Mouse (Mus musculus) erythroblast, adult 5-6 weeks (primary cell): Measurements from ENCODE around the gene Asnsd1. TPM values are rescaled to one million over a fixed set of nuclear protein-coding genes. Genes with fewer than 3 reads are reported as not detected.
"Not testable (repeated sequence)": the region's sequence is repeated elsewhere in the genome, so short reads cannot be mapped to it uniquely, and the experiment has no call there.

Experiments
- ATAC-seq: replicated peaks from 2 replicates; pipeline ENCODE4 v1.8.0; 2016; ENCODE audit warnings: moderate number of reproducible peaks, mild to moderate bottlenecking, moderate TSS enrichment, inconsistent platforms; ENCODE audit not compliant: poor library complexity, low FRiP score, severe bottlenecking
- total RNA-seq, 2 experiments: library from RNA; stranded (forward) in 1 of 2; stranded (reverse) in 1 of 2; fragments of 150-400 nt in 1 of 2; fragments of 200-764, 138-1000 nt in 1 of 2; gene quantifications; 2 replicates each; pipeline versions ENCODE4 v1.2.3 to v1.2.4; 2015 to 2017; ENCODE audit warnings: low replicate concordance in 2 of 2

Gene Asnsd1
- 33.6 and 58.6 TPM in 2 replicates for total RNA-seq (2015; ENCODE audit: low replicate concordance)
- 28.5 and 30.8 TPM in 2 replicates for total RNA-seq (2017; ENCODE audit: low replicate concordance)

GRCm38 (mm10) chr1:53352327-53353261 lies at the start of gene Asnsd1, which contains the start of the genes Asdurf and Gm28551:
Asnsd1 (minus strand) TSS chr1:53352752.
Asdurf (minus strand) TSS chr1:53352619.
Gm28551 (minus strand) TSS chr1:53352667.
- ATAC-seq: peak; percentile 100

DNA sequence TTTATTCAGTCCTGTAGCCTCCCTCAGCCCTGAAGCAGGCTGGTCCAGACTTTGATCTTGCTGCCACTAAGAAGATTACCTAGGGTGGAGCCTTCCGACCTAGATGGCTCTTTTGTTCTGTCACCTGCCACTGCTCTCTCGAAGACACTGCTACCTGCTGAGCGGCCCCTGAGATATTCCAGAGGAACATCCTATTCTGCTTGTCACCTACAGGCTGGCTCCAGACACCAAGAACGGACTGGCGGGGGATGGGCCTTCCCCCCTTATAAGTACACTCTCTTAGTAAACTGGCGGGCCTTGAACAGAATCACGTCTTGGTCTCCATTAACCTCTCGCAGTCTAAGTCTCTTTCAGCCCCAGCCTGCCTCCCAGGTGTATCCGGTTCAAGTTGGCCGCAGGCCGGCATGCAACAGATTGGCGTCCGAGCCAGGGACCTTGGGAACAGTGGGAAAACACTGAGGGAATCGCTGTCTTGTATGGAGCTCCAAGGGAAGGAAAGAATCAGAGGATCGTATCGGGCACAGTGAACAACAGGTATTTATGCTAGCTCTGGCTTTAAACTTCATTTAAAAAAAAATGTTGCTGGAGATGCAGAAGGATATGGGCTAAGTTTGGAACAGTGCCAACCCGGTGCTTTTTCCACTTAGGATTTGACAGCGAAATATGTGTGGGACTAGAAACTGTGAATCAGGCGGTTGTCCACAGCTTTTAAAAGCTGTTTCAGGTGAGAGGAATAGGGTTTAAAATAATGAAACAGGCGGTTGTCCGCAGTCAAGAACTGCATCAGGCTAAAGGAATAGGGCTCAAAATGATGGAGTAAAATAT lies 41.6 kb upstream of the Asnsd1 start:
- ATAC-seq: not testable (repeated sequence)

DNA sequence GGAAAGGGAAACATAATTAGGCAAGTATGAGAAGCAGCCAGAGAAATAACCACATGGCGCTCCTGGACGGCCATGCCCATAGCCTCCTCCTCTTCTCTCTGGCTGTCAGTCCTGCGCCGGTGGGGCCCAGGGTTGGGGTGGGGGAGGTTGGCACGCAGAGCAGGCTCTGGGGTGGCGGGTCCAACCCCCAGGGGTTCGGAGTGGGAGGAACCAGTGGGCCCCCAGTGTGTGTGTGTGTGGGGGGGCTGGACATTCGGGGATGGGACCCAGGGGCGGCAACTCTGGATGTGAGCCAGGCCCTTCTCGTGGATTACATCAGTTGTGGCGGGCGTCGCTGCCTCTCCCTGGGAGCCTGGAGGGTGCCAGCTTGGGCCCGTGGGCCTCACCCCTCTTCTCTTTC lies 36.2 kb upstream of the Asnsd1 start:
- no peak for ATAC-seq

DNA sequence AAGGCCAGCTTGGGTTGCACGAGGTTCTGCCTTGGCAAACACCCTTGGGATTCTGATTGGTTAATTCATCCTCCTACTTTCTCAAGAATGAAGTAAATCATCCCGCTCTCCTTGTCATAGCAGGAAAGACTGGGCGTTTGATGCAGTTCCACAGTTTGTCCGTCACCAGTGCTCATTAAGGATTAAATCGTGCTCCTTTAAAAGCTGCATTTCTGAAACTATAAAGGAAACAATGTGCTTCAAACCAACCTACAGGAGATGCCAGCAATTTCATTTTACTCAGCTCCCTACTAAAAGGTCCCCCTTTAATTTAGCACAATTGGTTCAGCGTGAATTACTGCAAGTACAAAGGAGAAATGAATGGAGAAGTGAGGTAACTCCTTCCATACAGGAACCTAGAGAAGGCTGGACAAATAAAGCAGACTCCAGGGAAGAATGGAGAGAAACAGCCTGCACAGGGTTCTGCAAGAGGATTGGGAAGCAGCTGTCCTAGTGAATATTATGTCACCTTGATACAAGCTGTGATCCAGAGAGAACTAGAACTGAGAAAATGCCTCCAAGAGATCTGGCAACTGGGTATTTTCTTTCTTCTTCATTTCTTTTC lies 31.6 kb upstream of the Asnsd1 start:
- ATAC-seq: no peak

GRCm38 (mm10) chr1:53377731-53378130 lies 25.2 kb upstream of the Asnsd1 start:
- no peak for ATAC-seq

- ATAC-seq: not testable (repeated sequence)
These were observed 23.4 kb upstream of the Asnsd1 start for GRCm38 (mm10) chr1:53375965-53376364.

- ATAC-seq: no peak
These were observed 6.4 kb upstream of the Asnsd1 start for GRCm38 (mm10) chr1:53358988-53359387.

DNA sequence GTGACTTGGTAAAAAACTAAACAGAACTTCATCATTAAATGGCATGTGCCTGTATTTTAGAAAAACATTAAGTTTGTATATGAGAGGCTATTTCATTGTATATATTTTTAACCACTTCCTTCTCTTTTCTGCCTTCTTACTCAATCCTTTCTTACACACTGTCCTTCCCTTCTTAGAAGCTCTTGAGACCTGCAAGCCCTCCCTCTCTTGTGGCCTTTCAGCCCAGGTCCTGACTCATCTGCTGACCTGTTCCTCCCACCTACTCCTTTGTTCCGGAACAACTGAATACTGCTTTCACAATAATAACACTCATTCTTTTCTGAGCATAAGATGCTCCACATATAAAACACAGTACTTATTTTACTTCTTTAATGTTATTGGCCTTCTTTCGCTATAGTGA lies 11.5 kb downstream of the Asnsd1 start:
- ATAC-seq: no peak

GRCm38 (mm10) chr1:53337403-53337802 lies 15.1 kb downstream of the Asnsd1 start:
- not testable (repeated sequence) for ATAC-seq

GRCm38 (mm10) chr1:53335465-53335864 lies 17.1 kb downstream of the Asnsd1 start:
- no peak for ATAC-seq

- ATAC-seq: not testable (repeated sequence)
These were observed 19.0 kb downstream of the Asnsd1 start for GRCm38 (mm10) chr1:53333527-53333926.

DNA sequence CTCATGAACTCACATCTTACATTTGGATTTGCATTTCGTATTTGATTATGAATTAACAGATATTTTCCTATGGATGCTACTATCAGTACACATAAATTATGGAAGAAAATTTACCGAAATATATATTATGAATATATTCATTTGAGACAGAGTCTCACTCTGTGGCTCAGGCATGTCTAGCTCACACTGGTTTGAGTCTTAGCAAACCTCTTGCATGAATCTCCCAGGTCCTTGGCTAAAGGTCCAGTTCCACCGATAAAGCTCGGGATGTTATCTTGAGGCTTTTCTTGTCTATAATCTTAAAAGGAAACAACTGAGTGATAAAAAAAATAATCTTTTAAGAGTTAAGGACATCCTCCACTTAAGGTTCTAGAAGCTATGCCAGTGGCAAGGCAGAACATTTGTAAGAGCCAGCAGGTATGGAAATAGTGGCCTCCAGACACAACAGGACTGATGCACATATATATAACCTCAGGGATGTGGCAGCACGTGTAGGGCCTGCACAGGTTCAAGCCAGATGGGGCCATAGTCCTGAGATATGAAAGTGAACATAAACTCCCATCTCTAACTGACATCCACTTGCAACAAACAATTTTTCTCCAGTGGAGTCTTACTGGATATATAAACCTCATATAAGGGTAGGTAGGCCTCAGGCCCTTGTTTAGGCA lies 27.6 kb downstream of the Asnsd1 start:
- ATAC-seq: no peak

- no peak for ATAC-seq
These were observed 28.3 kb downstream of the Asnsd1 start for GRCm38 (mm10) chr1:53324277-53324676.

GRCm38 (mm10) chr1:53323254-53323653 lies 29.3 kb downstream of the Asnsd1 start:
- ATAC-seq: no peak

DNA sequence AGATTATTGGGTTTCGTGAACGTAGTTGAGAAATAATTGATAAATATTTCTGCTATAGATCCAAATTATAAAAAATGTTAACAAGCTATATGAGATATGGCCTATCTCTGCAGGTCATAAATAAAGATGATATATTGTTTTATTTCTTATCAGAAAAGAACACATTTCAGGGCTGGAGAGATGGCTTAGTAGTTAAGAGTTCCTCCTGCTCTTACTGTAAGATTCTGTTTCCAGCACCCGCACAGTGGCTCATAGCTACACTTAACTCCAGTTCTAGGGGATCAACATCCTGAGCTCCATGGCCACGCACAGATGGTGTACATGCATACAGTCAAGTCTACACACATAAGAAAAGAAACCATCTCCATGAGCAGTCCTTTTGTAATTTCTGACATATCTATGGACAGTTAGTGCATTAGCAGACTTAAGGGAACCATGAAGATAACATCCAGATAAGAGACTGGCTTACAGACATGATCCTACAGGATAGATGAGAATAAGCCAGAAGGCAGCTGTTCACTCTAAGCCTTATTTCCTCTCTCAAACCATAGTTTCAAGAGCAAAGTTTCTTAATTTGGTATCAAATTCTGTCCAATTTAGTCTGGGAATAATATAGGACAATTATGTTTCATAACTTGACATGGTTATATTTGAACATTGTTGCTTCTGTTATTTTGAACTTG lies 30.7 kb downstream of the Asnsd1 start:
- no peak for ATAC-seq

- peak; percentile 99 for ATAC-seq
These were observed 39.3 kb downstream of the Asnsd1 start, which contains the start of gene Osgepl1 for GRCm38 (mm10) chr1:53312989-53313967. Osgepl1 (plus strand) TSS chr1:53313624.

GRCm38 (mm10) chr1:53300506-53300905 lies 52.0 kb downstream of the Asnsd1 start:
- ATAC-seq: no peak
